Comparison of ENCODE assay signal across 18 mouse cellular contexts in the genomic region with DNA sequence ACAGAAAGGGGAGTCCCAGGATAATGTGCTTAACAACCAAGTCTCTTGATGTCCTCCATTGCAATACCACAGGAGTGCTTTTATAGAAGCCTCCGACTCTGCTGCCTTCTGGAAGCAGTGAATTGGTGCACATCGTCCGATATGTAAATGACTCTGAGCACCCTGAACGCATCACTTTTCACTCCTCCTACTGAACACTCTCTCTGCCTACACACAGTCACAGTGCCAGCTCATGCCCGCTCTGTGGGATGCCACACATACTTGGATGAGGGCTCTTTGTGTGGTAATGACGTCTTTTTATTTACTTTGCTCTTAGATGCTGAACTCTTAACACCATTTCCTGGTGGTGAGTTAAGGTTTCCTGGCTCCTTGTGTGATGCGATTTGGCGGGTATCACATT. TPM values are rescaled to one million over a fixed set of nuclear protein-coding genes. Genes with fewer than 3 reads are reported as not detected.
DNase-seq lines count a peak whose midpoint lies in the region; ATAC-seq and TF ChIP-seq lines count a peak whose summit lies in the region.
"Had no signal": no experiment of that assay in that cellular context is flagged by ENCODE, and none has a peak within 500 bp of the region (broad histone marks: within the 10 kb centered on the region; RNA-seq: fewer than 3 reads in every experiment).

No protein-coding gene starts in this region.

- H3K4me3 ChIP-seq in embryonic facial prominence, embryonic 14.5 days (ENCODE audit: low read depth, low read length) = no peak overlapping the region
- no peak overlapping the region for H3K4me3 ChIP-seq in embryonic facial prominence, embryonic 10.5 days
- H3K4me3 ChIP-seq in C2C12 (ENCODE audit: insufficient read depth, poor library complexity, severe bottlenecking) = no peak overlapping the region
- no peak overlapping the region for H3K4me3 ChIP-seq in lung, postnatal 0 days (ENCODE audit: low read depth, low read length)
- H3K4me3 ChIP-seq: hindbrain, embryonic 10.5 days; midbrain, embryonic 13.5 days had no signal

- no peaks in the 10 kb centered on the region for H3K36me3 ChIP-seq in embryonic facial prominence, embryonic 14.5 days (ENCODE audit: control insufficient read depth, insufficient read depth, low read length)
- H3K36me3 ChIP-seq in embryonic facial prominence, embryonic 10.5 days (replicated peaks) = no peaks in the 10 kb centered on the region
- no peaks in the 10 kb centered on the region for H3K36me3 ChIP-seq in C2C12 (ENCODE audit: control insufficient read depth, insufficient read depth)
- no peaks in the 10 kb centered on the region for H3K36me3 ChIP-seq in lung, postnatal 0 days (ENCODE audit: insufficient read depth, low read length)
- H3K36me3 ChIP-seq: hindbrain, embryonic 10.5 days; midbrain, embryonic 13.5 days had no signal

- H3K4me2 ChIP-seq in embryonic facial prominence, embryonic 14.5 days (ENCODE audit: low read depth, low read length) = no peak overlapping the region
- no peak overlapping the region for H3K4me2 ChIP-seq in lung, postnatal 0 days (replicated peaks; ENCODE audit: low read depth, low read length)
- H3K4me2 ChIP-seq: heart, embryonic 11.5 days; midbrain, embryonic 13.5 days had no signal

- no peak for TF ChIP-seq CTCF in C2C12 (IDR thresholded peaks at IDR 0.05; ENCODE audit: control insufficient read depth, insufficient read depth, insufficient read length)
- no peak for TF ChIP-seq CTCF in lung, postnatal 0 days (IDR thresholded peaks at IDR 0.05)

- H3ac ChIP-seq in C2C12 (ENCODE audit: control insufficient read depth, insufficient read length, low read depth) = no peak overlapping the region

- H3K9ac ChIP-seq in embryonic facial prominence, embryonic 14.5 days (ENCODE audit: low read depth, low read length) = no peak overlapping the region
- H3K9ac ChIP-seq in lung, postnatal 0 days (replicated peaks; ENCODE audit: low read depth) = no peak overlapping the region
- H3K9ac ChIP-seq: liver, embryonic 14.5 days; midbrain, embryonic 13.5 days had no signal

- no peaks in the 10 kb centered on the region for H3K79me3 ChIP-seq in C2C12 (ENCODE audit: low read depth)

- no peaks in the 10 kb centered on the region for H3K9me3 ChIP-seq in embryonic facial prominence, embryonic 14.5 days (ENCODE audit: control insufficient read depth, low read length)
- H3K9me3 ChIP-seq in embryonic facial prominence, embryonic 10.5 days = no peaks in the 10 kb centered on the region
- no peaks in the 10 kb centered on the region for H3K9me3 ChIP-seq in lung, postnatal 0 days (ENCODE audit: low read length)
- H3K9me3 ChIP-seq: hindbrain, embryonic 10.5 days; midbrain, embryonic 13.5 days had no signal

- no peak overlapping the region for H3K27ac ChIP-seq in embryonic facial prominence, embryonic 14.5 days (replicated peaks; ENCODE audit: low read depth, low read length)
- H3K27ac ChIP-seq in embryonic facial prominence, embryonic 10.5 days (replicated peaks) = no peak overlapping the region
- no peak overlapping the region for H3K27ac ChIP-seq in lung, postnatal 0 days (ENCODE audit: low read length)
- H3K27ac ChIP-seq: hindbrain, embryonic 10.5 days; liver, embryonic 14.5 days; midbrain, embryonic 13.5 days had no signal

- no peaks in the 10 kb centered on the region for H3K27me3 ChIP-seq in embryonic facial prominence, embryonic 14.5 days (replicated peaks; ENCODE audit: control insufficient read depth, insufficient read depth, low read length)
- H3K27me3 ChIP-seq in embryonic facial prominence, embryonic 10.5 days (replicated peaks; ENCODE audit: low read depth, poor library complexity, severe bottlenecking) = no peaks in the 10 kb centered on the region
- H3K27me3 ChIP-seq in C2C12 (ENCODE audit: control insufficient read depth, insufficient read depth, insufficient read length) = no peaks in the 10 kb centered on the region
- H3K27me3 ChIP-seq in lung, postnatal 0 days (replicated peaks; ENCODE audit: insufficient read depth, low read length) = no peaks in the 10 kb centered on the region
- H3K27me3 ChIP-seq: midbrain, embryonic 13.5 days had no signal

- peak; percentile 87 for TF ChIP-seq EP300 in lung, postnatal 0 days (IDR thresholded peaks at IDR 0.05)

- no peaks in the 10 kb centered on the region for H3K79me2 ChIP-seq in C2C12 (ENCODE audit: control insufficient read depth, insufficient read depth)

- 73% methylated on average over 8 of the region's 8 CpGs for WGBS in embryonic facial prominence, embryonic 14.5 days
- WGBS in embryonic facial prominence, embryonic 10.5 days = 75% methylated on average over 8 of the region's 8 CpGs
- WGBS in lung, postnatal 0 days = 42% methylated on average over 8 of the region's 8 CpGs

- H3K4me1 ChIP-seq in embryonic facial prominence, embryonic 14.5 days (ENCODE audit: control insufficient read depth, insufficient read depth, low read length) = no peaks in the 10 kb centered on the region
- H3K4me1 ChIP-seq in embryonic facial prominence, embryonic 10.5 days = no peaks in the 10 kb centered on the region
- no peaks in the 10 kb centered on the region for H3K4me1 ChIP-seq in lung, postnatal 0 days (ENCODE audit: insufficient read depth, low read depth, low read length)
- H3K4me1 ChIP-seq: hindbrain, embryonic 10.5 days; midbrain, embryonic 13.5 days had no signal

- no peak for ATAC-seq in embryonic facial prominence, embryonic 14.5 days (ENCODE audit: low read depth)
- peak; percentile 93 for ATAC-seq in lung, postnatal 0 days
- ATAC-seq in megakaryocyte-erythroid progenitor cell, adult 5-6 weeks (replicated peaks; ENCODE audit: low FRiP score, low TSS enrichment, poor library complexity, severe bottlenecking) = no peak
- ATAC-seq: forebrain, embryonic 16.5 days; intestine, postnatal 0 days; midbrain, embryonic 13.5 days had no signal

- peak; percentile 0 for DNase-seq in embryonic facial prominence, embryonic 14.5 days (ENCODE audit: low spot score)
- no peak for DNase-seq in embryonic facial prominence, embryonic 10.5 days (ENCODE audit: low spot score)
- DNase-seq in layer of hippocampus, adult 8-10 months (ENCODE audit: low spot score in 2 of 2) = peak; percentile 18 to 33
- peak; percentile 69 for DNase-seq in lung, postnatal 0 days (ENCODE audit: low spot score)
- DNase-seq in urinary bladder, postnatal 10 days (ENCODE audit: low spot score) = no peak
- DNase-seq in T-cell, adult 2 months (ENCODE audit: low spot score) = no peak
- DNase-seq: cerebellum, postnatal 36 days had no signal

TF ChIP-seq in C2C12, 6 proteins besides CTCF, POLR2A, EP300 and RAD21:
- no peak for TF ChIP-seq MYOG (IDR thresholded peaks at IDR 0.05; ENCODE audit: control insufficient read depth, extremely low read depth, insufficient read length)
- peak; percentile 6 for TF ChIP-seq MAX (IDR thresholded peaks at IDR 0.05)

RNA-seq across cellular contexts. Expression of a gene that starts 12.8 kb away (rescaled TPM):
- not detected in 2 replicates for polyA plus RNA-seq in embryonic facial prominence, embryonic 14.5 days (2014; fragmentation: Nextera tagmentation; extraction: Ambion mirVana)
- not detected in 2 replicates for polyA plus RNA-seq in embryonic facial prominence, embryonic 10.5 days (2016; fragmentation: Nextera tagmentation; extraction: Ambion mirVana)
- polyA plus RNA-seq in C2C12 (2012; fragmentation: generic; extraction: Trizol) = 0.27 TPM
- total RNA-seq in layer of hippocampus, adult 8-10 months (2022) = under 1 TPM in 2 of 4 experiments, not detected in 2; 0.09 to 0.10 TPM
- 0.02 TPM in 1 of 2 replicates, not detected in the other for polyA plus RNA-seq in lung, postnatal 0 days (2015; fragmentation: Nextera tagmentation; extraction: Ambion mirVana)
- total RNA-seq in megakaryocyte-erythroid progenitor cell, adult 5-6 weeks (2014; fragmentation: Nextera tagmentation) = not detected in 2 replicates
- not detected in 2 replicates for total RNA-seq in megakaryocyte-erythroid progenitor cell, adult 5-6 weeks (2017)
- total RNA-seq: layer of hippocampus, postnatal 14 days; neutrophil, adult 5-6 weeks had no signal
- polyA plus RNA-seq: forebrain, embryonic 16.5 days; hindbrain, embryonic 10.5 days; intestine, postnatal 0 days; liver, embryonic 14.5 days; midbrain, embryonic 13.5 days had no signal

RNA-seq across cellular contexts. Expression of a gene that starts 40.9 kb away (rescaled TPM):
- not detected in 2 replicates for polyA plus RNA-seq in embryonic facial prominence, embryonic 14.5 days (2014; fragmentation: Nextera tagmentation; extraction: Ambion mirVana)
- not detected in 2 replicates for polyA plus RNA-seq in embryonic facial prominence, embryonic 10.5 days (2016; fragmentation: Nextera tagmentation; extraction: Ambion mirVana)
- polyA plus RNA-seq in C2C12 (2012; fragmentation: generic; extraction: Trizol) = not detected
- not detected for total RNA-seq in layer of hippocampus, adult 8-10 months (2022)
- not detected in 2 replicates for polyA plus RNA-seq in lung, postnatal 0 days (2015; fragmentation: Nextera tagmentation; extraction: Ambion mirVana)
- not detected in 2 replicates for total RNA-seq in megakaryocyte-erythroid progenitor cell, adult 5-6 weeks (2014; fragmentation: Nextera tagmentation)
- not detected in 2 replicates for total RNA-seq in megakaryocyte-erythroid progenitor cell, adult 5-6 weeks (2017)
- total RNA-seq: ES-E14; layer of hippocampus, postnatal 14 days; neutrophil, adult 5-6 weeks had no signal
- polyA plus RNA-seq: forebrain, embryonic 16.5 days; heart, embryonic 11.5 days; hindbrain, embryonic 10.5 days; intestine, postnatal 0 days; liver, embryonic 14.5 days; midbrain, embryonic 13.5 days had no signal

Comparison
In these comparisons a context has a peak if more than half of its experiments do, and no peak if none do; other contexts are left out.
1. DNase-seq: peak in embryonic facial prominence, embryonic 14.5 days (single experiment), layer of hippocampus, adult 8-10 months (2 of 2) and lung, postnatal 0 days (single experiment); none in embryonic facial prominence, embryonic 10.5 days (single experiment), urinary bladder, postnatal 10 days (single experiment) and T-cell, adult 2 months (single experiment).